Mouse (Mus musculus) granulocyte monocyte progenitor cell, adult 5-6 weeks (primary cell): ENCODE data around the gene Ctdspl. TPM values are rescaled to one million over a fixed set of nuclear protein-coding genes. Genes with fewer than 3 reads are reported as not detected.

Experiments used
- ATAC-seq: replicated peaks from 2 replicates; pipeline ENCODE4 v1.8.0; 2016; ENCODE audit warnings: mild to moderate bottlenecking, moderate TSS enrichment, inconsistent platforms; ENCODE audit not compliant: poor library complexity, severe bottlenecking
- total RNA-seq, 2 experiments: library from RNA; stranded (forward) in 1 of 2; stranded (reverse) in 1 of 2; fragments of 200-712, 200-1000 nt in 1 of 2; fragments of >200 nt in 1 of 2; fragmentation: Nextera tagmentation in 1 of 2; gene quantifications; 2 replicates each; pipeline ENCODE4 v1.2.3; 2014 to 2017

Gene Ctdspl
- total RNA-seq (2014; fragmentation: Nextera tagmentation) (25.4 and 28.7 TPM in 2 replicates), total RNA-seq (2017) (6.5 and 7.9 TPM in 2 replicates)

DNA sequence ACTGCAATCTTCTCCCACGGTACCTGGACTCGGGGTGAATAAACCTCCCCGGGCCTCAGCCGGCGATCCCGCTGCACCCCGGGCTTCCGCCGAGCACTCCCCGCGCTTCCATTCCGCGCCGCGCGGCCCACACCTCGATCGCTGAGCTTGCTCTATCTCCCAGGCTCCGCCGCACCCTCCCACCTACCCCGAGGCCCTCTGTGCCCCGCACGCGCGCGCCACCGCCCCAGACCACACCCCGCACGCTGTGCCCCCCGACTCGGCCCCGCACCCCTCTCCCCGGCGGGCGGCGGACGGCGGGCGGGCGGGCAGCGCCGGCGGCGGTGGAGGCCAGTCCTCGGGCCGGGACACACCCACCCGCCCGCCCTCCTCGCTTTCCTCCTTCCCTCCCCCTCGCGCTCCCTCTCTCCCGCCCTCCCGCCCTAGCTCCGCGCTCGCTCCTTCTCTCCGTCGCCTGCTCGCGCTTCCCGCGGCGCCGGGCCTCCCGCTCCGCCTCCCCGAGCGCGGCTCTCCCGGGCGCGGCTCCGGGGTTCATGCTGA, at the start of gene Ctdspl:
Ctdspl (plus strand) TSS at position 343 of the 540 bp plus-strand sequence.
- ATAC-seq: peak; percentile 10; the same call in 1 of the 2 replicates

DNA sequence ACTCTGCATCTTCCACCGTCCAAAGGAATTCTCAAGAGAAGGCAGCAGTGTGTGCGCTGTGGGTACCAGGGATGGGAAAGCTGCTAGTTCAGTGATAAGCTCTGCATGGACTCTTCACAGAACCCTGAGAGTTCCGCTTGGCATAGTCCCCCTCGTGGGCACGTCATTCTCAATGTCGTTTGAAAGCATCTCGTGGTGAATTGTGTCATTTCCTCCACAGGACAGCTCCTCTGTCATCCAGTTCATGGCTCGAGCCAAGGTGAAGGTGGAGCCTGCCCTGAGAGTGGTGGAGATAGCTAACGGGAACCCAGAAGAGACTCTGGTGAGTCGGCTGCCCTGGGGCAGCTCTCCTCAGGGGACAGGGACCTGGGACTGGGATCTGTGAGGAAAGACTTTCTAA, 49.4 kb upstream of the Ctdspl start:
- ATAC-seq: peak; percentile 57

DNA sequence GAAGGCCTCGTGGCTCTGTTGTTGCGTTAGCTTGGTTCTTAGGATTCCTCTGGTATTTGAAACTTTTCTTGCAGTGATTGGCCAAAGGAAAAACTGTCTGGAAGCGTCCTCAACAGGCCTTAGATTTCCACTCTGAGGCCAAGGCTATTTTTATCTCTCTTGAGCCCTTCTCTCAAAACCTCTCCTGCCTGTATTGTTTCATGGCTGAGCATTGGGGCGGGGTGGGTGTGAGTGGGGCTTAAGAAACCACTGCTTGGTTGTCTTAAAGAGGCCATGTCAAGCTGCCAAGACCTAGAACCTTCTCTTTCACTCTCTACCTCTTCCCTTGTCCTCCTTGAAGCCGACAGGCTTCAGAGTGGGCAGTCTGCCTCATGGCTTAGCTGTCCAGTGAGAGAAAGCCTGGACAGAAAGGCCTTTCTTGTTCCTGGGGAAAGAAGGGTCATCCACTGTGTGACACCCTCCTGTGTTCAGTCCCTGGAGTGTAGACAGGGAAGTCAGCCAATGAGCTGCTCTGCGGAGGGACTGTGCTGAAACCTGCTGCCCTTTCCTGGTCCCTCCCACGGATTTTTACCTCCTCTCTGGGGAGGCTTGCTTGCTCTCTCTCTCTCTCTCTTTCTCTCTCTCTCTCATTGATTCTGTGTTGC, 48.8 kb upstream of the Ctdspl start:
- ATAC-seq: no peak

GRCm38 (mm10) chr9:118878596-118878995, 47.7 kb upstream of the Ctdspl start:
- ATAC-seq: no peak

GRCm38 (mm10) chr9:118881281-118881945, 44.8 kb upstream of the Ctdspl start:
- ATAC-seq: peak; percentile 57

DNA sequence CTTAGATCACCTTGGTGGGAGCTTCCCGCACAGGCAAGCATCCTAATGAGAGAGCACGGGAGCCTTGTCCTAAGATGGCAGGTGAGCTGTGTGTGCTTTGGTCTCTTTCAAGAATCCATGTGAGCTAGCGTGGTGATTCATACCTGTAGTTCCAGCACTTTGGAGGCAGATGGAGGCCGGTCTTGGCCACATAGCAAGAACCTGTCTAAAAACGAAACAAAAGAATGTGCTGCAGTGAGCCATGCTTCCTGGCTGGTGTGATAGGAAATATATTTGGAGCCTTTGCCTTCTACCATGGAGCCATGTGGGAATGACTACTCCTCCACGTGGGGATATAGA, 44.3 kb upstream of the Ctdspl start:
- no peak for ATAC-seq

DNA sequence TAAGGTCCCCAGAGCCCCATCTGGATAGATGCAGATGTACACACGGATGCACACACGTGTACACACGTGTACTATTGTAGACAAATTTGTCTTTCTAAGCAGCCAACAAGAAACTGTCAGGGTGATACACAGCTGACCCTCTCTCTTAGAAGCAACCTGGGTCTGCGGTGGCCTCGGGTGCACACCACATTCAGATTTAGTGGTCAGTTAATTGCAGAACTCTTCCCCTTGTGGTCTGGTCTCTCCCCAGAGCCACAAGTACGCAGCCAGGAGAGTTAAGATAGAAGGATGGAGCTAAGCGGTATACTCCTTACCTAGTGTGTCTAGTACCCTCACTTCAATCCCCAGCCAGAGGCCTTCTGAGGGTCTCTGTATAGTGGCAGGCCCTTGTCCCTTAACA, 43.1 kb upstream of the Ctdspl start:
- peak; percentile 61 for ATAC-seq

- no peak for ATAC-seq
Measured at GRCm38 (mm10) chr9:118885785-118886184, 40.5 kb upstream of the Ctdspl start.

DNA sequence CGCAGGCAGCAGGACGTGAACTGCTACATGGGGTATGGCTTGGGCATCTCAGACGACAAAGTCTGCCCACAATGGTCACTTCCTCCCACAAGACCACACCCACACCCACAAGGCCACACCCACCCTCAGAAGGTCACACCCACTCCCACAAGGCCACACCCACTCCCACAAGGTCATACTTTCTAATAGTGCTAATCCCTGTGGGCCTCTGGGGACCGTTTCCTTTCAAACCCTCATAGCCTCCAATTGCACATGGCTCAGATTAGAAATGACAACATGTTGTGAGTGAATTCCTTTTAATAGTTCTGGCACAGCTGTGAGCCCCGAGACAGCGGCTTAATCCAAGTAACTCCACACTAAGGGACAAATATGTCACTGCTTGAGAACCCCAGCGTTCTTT, 39.1 kb upstream of the Ctdspl start:
- peak; percentile 33; the same call in 1 of the 2 replicates for ATAC-seq

DNA sequence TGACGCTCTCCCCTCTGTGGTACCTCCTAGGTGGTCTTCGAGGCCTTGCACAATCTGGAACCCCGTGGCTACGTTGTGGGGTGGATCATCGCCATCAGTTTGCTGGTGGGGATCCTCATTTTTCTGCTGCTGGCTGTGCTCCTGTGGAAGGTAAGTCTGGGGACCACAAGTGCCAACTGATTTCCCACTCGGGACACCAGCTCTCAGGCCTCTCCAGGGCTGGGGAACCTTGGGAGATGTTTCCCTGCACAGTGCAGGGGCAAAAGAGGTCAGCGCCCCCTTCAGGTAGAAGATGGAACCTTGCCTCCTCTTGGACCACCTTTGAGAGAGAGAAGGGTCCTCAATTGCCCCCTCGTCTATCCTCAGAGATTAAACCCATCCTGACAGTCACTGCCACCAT, 38.5 kb upstream of the Ctdspl start:
- no peak for ATAC-seq

DNA sequence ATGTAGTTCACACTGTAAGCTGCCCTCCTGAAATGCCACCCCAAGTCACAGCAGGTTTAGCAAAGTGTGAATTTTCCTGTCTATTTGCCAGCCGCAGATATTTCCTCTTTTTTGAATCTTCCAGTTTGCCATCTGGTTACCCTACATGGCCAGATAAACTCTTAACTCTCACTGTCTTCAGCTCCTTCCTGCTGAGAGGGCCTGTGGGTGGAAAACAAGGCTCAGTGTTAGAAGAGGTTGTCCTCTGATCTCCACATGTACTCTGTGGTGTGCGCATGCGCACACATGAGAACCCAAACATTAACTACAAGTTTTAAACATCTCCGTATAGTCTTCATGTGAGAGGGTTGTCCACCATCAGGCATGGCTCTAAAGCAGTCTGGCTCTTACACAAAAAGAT, 36.1 kb upstream of the Ctdspl start:
- ATAC-seq: peak; percentile 37; the same call in 1 of the 2 replicates

DNA sequence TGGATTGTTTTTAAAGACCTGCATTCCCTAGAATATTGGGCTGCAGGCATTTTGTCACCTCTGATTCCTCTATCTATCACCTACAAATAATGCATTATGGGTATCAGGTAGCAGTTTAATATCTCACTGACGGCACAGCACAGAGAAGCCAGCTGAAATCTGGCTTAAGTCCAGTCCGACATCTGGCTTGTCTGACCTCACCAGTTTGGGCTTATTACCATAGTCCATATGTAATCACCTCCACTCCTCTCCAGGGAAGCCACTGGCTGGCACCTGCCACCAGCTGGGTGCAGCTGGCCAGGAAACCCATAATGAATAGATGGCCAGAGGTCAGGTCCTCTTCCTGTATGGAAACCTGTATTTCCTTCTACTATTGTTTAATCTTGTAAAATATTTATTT, 35.6 kb upstream of the Ctdspl start:
- no peak for ATAC-seq

DNA sequence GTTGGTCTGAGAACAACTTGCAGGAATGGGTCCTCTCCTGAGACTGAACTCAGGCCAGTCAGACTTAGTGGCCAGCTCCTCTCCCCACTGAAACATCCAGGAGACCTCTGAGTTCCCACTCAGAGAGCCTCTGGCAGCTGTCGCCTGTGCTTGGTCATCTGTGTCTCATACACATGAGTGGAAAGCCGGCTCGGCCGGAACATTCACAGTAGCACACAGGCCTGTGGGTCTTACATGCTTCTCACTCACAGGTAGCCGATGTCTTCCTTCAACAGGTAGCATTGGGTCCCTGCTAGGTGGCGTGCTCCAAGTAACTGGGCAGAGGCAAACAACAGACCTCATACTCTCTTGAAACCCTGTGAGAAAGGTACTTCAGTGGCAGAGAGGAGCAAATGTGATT, 35.2 kb upstream of the Ctdspl start:
- no peak for ATAC-seq

DNA sequence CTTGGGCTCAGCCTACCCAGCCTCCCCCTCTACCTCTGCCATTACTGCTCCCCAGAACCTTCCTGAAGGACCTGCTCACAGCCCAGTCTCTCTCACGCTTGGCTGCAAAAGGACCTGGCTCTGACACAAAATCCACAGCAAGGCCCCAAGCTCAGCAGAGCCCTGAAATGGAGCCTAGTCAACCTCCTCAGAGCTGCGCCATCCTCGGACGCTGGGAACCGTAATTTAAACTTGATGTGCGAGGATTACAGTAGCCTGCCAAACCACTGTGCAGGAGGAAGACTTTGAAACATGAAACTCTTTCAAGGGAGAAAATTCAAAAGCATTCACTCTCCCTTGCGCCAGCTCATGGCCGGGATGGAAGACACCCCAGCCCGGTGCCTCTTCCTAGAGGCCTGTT, 34.7 kb upstream of the Ctdspl start:
- ATAC-seq: no peak

GRCm38 (mm10) chr9:118895101-118895500, 31.2 kb upstream of the Ctdspl start:
- no peak for ATAC-seq

DNA sequence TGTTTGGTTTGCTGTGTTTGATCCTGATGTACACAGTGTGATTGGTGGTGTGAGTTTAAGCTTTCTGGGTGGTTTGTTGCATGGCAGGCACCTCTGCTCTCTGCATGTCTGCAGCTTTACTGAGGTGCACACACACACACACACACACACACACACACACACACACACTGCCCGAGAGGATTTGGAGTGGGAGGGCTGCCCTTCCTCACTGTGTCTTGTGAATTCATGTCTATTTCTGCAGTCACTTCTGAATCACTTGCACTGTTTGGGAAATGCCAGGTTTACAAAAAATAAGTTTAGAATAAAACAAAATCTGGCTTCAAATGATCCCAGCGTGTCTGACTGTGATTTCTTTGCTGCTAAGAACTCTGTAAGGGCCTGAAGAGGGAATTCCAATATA, 25.6 kb upstream of the Ctdspl start:
- no peak for ATAC-seq

DNA sequence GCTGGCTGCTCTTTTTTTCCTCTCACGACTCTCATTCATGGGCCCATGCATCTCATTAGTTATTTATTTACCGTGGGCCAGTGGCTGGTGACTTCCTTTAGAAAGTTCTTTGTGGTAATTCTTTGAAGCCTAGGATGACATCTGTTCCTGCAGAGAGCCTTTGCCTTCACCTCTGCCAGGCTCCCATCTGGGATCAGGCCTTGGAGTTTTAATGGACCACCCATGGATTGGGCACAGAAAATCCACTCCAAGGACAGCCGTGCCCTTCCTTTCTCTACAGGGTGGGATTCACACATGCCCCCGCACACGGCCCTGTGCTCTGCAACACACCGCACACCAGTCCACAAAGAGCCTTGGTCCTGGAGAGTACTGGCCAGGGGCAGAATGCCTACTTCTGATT, 24.3 kb upstream of the Ctdspl start:
- ATAC-seq: no peak

GRCm38 (mm10) chr9:118907934-118908620, 18.2 kb upstream of the Ctdspl start:
- peak; percentile 49 for ATAC-seq

DNA sequence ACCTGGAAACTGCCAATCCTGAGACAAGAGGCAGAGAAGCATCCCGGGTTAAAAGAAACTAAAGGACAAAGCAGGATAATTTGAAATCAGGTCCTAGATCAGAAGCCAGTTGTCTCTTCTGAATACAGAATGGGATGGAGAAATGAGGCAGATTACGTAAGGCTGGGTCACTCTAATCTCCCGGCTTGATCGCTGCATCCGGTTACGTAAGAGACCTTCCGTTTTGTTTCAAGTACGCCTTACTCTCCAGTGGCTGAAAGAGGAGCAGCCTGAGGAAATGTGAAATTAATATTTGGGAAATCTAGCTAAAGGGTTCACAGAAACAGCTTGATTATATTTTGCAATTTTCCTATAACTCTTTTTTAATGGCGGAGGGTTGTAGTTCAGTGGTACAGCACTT, 13.2 kb upstream of the Ctdspl start:
- ATAC-seq: peak; percentile 94

GRCm38 (mm10) chr9:118913613-118914012, 12.6 kb upstream of the Ctdspl start:
- ATAC-seq: no peak

DNA sequence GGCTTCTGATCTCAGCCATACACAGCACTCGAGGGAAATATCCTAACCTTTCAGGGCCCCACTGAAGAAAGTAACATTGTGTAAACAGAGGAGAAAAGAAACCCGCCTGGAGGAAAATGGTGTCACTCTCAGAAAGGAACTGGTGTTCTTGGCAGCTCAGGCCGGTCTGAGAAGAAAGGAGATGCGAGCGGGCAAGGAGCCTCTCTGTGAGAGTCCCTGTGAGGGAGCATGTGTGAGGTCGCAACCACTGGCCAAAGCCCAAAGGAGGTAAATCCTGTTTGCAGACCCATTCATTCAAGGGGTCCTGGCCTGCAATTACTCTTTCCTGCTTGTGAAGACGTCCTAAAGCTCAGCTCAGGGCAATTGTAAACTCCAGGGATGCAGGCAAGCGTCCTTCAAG, 11.7 kb upstream of the Ctdspl start:
- ATAC-seq: no peak
